Mouse (Mus musculus) granulocyte monocyte progenitor cell, adult 5-6 weeks (primary cell): ENCODE measurements around the gene D6Ertd527e. TPM values are rescaled to one million over a fixed set of nuclear protein-coding genes. Genes with fewer than 3 reads are reported as not detected.

Experiments used
- ATAC-seq: replicated peaks from 2 replicates; pipeline ENCODE4 v1.8.0; 2016; ENCODE audit warnings: mild to moderate bottlenecking, moderate TSS enrichment, inconsistent platforms; ENCODE audit not compliant: poor library complexity, severe bottlenecking
- total RNA-seq, 2 experiments: library from RNA; stranded (forward) in 1 of 2; stranded (reverse) in 1 of 2; fragments of 200-712, 200-1000 nt in 1 of 2; fragments of >200 nt in 1 of 2; fragmentation: Nextera tagmentation in 1 of 2; gene quantifications; 2 replicates each; pipeline ENCODE4 v1.2.3; 2014 to 2017

The D6Ertd527e gene
- total RNA-seq, 2 experiments from 2014 or later, result not detected

GRCm38 (mm10) chr6:87103314-87103713 is 1.2 kb upstream of the D6Ertd527e start:
- no peak for ATAC-seq

DNA sequence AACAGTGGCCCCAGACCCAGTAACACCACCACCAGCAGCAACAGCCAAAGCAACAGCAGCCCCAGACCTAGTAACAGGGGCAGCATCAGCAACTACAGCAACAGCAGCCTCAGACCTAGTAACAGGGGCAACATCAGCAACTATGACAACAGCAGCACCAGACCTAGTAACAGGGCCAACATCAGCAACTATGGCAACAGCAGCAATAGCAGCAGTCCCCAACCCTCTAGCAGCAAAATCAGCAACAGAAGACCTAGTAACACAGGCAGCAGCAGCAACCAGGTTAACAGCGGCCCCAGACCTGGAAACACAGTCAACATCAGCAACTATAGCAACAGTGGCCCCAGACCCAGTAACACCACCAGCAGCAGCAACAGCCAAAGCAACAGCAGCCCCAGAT is 6.9 kb downstream of the D6Ertd527e start:
- ATAC-seq, result no peak

DNA sequence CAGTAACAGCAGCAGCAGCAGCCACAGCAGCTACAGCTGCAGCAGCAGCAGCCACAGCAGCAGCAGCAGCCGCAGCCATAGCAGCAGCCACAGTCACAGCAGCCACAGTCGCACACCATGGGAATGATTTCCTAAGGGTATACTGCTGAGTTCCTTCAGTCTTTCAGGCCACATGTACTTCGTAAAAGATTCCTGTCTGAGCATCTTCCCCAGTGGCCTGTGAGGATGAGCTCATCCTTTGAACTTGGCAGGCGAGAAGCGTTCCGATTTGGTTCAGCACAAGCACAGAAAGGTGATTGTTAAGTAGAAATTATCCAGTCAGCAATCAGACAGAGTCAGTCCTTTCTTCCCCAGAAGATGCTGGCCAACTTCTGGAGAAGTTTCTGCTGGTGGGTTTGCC is 7.6 kb downstream of the D6Ertd527e start:
- no peak for ATAC-seq

DNA sequence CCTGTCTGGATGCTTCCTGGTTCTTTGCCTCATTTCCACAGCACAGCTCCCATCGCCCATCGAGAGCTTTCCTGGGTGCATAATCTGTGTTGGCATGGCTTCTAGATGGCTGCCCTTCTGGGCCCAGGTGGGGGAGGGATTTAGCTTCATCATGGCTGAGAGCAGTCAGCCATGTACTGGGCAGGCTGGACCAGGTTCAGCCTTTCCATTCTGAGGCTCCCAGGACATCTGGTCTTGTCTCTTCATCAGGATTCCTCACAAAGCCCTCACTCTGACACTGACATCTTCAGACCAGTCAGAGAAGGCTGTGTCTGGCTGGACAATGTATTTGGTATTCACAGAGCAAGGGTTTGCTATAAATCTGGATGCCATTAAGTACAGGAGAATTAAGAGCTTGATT is 11.4 kb downstream of the D6Ertd527e start:
- no peak for ATAC-seq

DNA sequence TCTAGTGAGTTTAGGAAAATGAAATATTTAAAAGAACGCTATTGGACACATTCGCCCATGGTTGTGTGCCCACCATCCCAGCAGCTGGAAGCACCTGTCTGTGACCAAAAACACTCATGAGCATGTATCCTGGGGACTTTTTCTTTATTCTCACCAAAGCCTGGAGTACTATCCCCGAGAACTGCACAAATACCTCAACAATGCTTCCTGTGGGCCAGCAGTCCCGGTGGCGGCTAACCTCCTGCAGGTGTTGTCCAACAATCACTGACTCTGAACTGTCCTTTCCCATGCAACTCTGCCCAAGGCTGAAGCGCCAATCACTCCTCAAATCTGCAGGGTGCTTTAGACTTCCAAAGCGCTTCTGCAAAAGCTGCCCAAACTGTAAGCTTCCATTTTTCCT is 12.1 kb downstream of the D6Ertd527e start:
- ATAC-seq, result no peak

DNA sequence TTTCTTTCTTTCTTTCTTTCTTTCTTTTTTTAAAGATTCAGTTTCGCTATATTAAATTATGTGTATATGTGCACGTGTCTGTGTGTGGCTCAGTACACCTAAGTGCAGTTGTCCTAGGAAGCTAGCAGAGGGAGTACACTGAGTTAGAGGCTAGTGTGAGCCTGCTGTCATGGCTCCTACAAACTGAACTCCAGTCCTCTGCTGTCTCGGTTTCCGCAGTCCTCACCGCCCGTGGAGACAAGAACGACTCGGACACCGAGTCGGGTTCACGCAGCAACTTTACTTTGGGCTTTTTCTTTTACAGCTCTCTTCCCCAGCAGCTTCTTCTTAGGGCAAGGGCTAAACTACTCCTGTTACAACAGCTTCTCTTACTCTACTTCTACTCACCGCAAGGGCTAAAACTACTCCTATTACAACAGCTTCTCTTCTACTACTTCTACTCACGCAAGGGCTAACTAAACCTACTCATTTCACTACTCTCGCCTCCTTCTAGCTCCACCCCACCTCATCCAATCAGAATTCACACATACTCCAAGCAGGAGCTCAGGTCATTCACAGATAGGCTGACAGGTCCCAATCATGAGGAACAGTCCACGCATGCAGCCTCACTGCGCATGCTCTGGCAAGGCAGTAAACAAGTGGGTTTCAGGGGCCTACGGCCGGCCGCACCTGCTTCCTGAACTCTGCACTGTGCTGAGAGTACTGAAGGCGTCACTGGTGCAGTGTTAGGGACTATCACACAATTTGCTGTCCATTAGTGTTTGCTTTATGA is 14.7 kb downstream of the D6Ertd527e start:
- ATAC-seq, result peak; percentile 67

DNA sequence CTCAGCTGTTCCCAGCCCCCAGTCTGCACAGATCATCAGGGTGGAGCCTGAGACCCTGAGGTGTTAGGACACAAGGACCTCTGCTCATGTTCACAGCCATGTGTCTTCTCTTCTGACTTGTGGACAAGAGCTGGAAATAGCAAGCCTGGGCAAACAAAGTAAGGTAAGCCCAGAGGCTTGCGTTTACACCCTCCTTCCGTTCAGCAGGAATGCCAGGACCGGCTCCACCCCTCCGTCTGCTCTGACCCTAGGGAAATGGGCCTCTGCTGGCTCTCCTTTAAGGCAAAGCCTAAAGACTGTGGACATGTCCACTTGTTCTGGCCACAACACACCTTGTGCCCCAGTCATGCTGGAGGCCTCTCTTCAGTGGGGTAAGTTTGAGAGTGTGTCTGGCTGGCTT is 15.4 kb downstream of the D6Ertd527e start:
- ATAC-seq, result no peak

DNA sequence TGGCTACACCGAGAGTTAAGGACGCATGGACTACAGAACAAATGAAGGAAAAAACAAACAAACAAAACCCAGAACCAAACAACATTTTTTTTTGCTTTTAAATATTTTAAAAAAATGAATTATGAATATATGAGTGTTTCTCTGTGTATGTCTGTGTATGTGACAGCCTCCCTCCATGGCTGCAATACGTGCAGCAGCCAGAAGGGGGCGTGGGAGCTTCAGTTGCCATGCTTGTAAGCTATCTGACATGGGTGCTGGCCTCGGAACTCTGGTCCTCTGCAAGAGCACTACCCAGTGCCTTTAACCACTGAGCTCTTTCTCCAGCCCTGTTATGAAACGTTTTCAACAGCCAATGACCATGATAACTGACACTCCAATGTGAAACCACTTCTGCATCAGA is 16.1 kb downstream of the D6Ertd527e start:
- peak; percentile 42; the same call in 1 of the 2 replicates for ATAC-seq

DNA sequence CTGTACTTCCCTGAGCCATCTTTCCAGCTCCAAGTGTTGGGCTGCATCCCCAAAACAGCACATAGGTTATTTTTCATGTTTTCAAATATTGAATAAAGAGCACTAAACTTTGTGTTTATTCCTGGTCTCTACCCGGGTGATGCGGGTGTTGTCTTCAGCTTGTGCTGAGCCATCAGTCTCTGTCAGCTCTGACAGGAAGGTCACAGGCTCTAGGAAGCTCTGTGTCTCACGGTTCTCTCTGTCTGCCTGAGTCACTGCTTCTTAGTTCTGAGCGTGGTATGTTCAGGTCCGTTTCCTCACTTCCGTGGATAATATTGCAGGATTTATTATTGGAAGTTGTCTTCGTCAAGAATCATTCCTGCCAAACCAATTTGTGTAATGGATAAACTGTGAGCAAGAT is 17.4 kb downstream of the D6Ertd527e start:
- ATAC-seq, result no peak

DNA sequence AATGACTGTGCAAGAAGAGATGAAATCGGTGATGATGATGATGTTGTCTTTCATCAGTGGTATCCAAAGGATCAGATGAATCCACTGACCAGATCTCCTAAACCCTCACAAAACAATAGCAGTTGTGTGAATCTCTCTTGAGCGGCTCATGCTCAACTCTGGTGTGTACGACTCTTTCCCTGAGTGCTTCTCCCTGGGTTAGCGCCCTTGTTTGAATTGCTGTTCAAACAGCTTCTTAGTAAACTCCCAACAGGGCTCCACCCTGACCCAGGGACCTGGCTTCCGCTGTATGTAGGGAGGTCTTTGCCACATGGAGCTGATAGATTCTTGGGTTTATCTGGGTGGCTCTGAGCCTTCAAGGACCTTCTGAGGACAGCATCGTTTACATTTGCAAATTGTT is 18.9 kb downstream of the D6Ertd527e start:
- ATAC-seq, result no peak

DNA sequence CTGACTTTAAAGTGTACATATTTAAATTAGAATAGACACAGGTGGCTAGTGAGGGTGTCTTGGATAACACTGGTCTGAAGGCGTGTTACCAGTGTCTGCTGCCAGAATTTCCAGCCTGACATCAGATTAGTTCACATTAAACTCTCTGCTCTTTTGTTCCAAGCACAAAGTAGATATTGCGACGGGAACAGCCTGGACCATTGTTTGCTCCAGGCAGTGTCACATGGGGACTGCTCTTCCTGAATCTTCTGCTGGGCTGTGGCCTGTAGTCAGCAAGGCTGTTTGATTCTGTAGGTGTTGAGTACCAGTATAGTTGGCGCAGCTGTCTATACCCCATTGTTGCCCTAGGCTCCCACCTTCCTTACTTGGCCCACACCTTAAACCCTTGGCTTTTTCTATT is 19.4 kb downstream of the D6Ertd527e start:
- ATAC-seq, result no peak

GRCm38 (mm10) chr6:87127049-87127753 is 22.7 kb downstream of the D6Ertd527e start:
- peak; percentile 44; the same call in 1 of the 2 replicates for ATAC-seq

- peak; percentile 37 for ATAC-seq
Observed at GRCm38 (mm10) chr6:87129861-87130260, 25.3 kb downstream of the D6Ertd527e start.

- peak; percentile 55 for ATAC-seq
Observed at GRCm38 (mm10) chr6:87130628-87131027, 26.1 kb downstream of the D6Ertd527e start.

GRCm38 (mm10) chr6:87131078-87131477 is 26.5 kb downstream of the D6Ertd527e start:
- ATAC-seq, result no peak

DNA sequence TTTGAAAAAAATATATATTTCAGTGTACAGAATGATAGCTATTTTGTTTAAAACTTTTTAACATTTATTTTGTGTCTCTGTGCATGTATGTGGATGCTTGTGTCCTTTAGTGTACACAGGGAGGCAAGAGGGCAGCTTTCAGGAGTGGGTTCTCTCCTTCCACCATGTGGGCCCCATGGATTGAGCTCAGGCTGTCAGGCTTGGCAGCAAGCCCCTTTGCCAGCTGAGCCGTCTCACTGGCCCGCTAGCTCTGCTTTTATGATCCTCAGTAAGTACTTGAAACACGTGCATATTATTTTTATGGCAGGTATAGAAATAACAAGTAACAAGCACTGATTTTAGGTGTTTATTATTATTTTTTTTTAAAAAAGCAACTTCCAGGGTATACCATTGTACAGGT is 29.0 kb downstream of the D6Ertd527e start:
- no peak for ATAC-seq

- no peak for ATAC-seq
Observed at GRCm38 (mm10) chr6:87133966-87134546, 29.5 kb downstream of the D6Ertd527e start.

- ATAC-seq, result no peak
Observed at GRCm38 (mm10) chr6:87138479-87138878, 33.9 kb downstream of the D6Ertd527e start.

DNA sequence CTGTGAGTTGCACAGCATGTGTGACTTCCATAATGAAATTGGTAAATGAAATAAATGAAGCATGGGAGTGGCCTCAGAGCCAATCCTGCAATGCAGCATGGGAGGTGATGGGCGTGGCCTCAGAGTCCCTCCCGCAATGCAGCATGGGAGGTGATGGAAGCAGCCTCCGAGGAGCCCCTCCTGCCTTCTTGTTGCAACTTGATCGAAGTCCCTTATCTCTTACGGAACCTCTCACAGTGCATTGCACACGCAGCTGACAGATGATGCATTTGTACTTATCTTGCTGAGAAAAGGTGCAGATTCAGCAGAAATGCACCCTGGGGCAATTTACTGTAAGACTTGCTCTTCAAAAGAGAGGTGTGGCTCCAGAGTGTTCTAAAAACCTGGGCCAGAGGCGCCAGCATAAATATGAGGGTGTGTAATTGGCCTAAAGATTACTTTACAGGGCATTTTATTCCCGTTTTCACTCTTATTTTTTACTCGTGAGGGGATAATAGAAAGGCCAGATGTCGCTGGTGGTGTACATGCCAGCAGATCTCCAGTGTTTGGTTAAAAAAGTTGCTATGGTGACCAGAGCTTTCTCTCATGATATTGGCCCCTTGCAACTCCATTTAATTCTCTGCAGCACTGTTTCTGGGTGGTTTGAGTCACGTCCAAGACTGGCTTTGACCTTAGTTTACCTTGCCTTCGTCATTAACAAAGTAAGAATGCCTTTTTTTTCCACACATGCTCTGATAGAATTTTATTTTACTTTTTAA is 35.4 kb downstream of the D6Ertd527e start:
- ATAC-seq, result no peak

GRCm38 (mm10) chr6:87142239-87142638 is 37.7 kb downstream of the D6Ertd527e start:
- no peak for ATAC-seq

- ATAC-seq, result no peak
Observed at GRCm38 (mm10) chr6:87143594-87143993, 39.0 kb downstream of the D6Ertd527e start.
